Mouse (Mus musculus): ENCODE data around the gene Anks1b.

DNA sequence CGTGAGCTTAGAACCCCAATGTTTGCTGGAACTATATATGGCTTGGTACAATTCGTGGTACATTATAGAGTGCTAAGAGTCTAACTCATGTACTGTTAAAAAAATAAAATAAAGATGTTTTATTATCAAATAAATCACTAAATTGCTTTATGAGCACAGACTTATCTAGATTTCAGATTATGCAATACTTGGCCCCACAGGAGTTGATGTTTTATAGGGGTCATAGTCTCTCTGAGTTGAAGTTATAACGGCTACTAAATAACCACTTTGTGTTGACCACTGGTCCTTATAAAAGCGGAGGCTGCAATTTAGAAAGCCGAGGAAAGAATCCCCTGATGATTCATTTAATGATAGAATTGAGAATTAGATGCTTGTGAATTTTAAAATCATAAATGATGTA lies 323.6 kb downstream of the Anks1b start:
- TF ChIP-seq CTCF (IDR thresholded peaks at IDR 0.05; ENCODE audit: control insufficient read depth, insufficient read depth, insufficient replicate concordance, low read depth, low read length) (no peak), POLR2A (IDR thresholded peaks at IDR 0.05; ENCODE audit: control insufficient read depth, low read depth, low read length) (no peak)

Measured in testis, adult 2 months (tissue).